Mouse (Mus musculus): ENCODE data around the gene Vmn2r32. TPM values are rescaled to one million over a fixed set of nuclear protein-coding genes. Genes with fewer than 3 reads are reported as not detected.
"Not testable (repeated sequence)": the region's sequence is repeated elsewhere in the genome, so short reads cannot be mapped to it uniquely, and the experiment has no call there.

The Vmn2r32 gene
- polyA plus RNA-seq (2012; rRNA removed) (not detected in 2 replicates), polyA plus RNA-seq (2014; fragmentation: Nextera tagmentation; extraction: Ambion mirVana) (not detected in 2 replicates)

DNA sequence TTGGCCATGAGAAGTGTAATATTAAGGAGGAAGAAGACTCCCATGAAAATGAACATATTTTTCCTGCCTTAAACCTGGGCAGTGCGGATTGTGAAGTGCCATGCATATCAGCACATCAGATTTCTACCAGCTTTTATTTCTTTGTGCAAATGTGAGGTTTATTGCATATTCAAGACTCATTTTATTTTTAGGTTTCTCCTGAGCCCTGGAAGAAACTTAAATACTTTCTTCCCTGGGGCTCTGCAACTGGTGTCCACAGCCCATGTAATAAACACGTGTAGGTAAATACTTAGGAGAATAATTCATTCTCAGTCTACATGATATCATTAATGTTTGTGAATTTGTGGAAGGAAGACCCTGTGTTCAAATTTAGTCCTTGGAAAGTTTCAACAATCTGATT lies at the start of gene Vmn2r32:
Vmn2r32 (minus strand) TSS at position 101 of the 400 bp plus-strand sequence.
- not testable (repeated sequence) for H3K9me3 ChIP-seq (ENCODE audit: control insufficient read depth, low read length); H3K4me1 ChIP-seq (replicated peaks; ENCODE audit: control insufficient read depth in 2 of 2, insufficient read depth in 2 of 2, low read length in 1 of 2); H3K27me3 ChIP-seq (ENCODE audit: control insufficient read depth, insufficient read depth, low read length); H3K36me3 ChIP-seq (replicated peaks; ENCODE audit: control insufficient read depth, insufficient read depth, low read depth); DNase-seq (ENCODE audit: low read depth in 3 of 3, low spot score in 3 of 3); H3K4me3 ChIP-seq (ENCODE audit: insufficient read depth in 1 of 2, low read depth in 2 of 2, low read length in 2 of 2); H3K27ac ChIP-seq; H3K4me2 ChIP-seq (ENCODE audit: low read depth); H3K9ac ChIP-seq (replicated peaks); ATAC-seq (ENCODE audit: insufficient read depth)
- no CpG with 5 or more reads among the region's 2 CpGs for WGBS (ENCODE audit: insufficient replicate concordance)

Other genes with a start within 250 kb of the Vmn2r32 start
- gene Vmn2r29, start 232.7 kb downstream of the Vmn2r32 start, polyA plus RNA-seq (2012; rRNA removed) = 0.04 and 0.11 TPM in 2 replicates
- not detected in 2 replicates for gene Vmn2r29, start 232.7 kb downstream of the Vmn2r32 start, polyA plus RNA-seq (2014; fragmentation: Nextera tagmentation; extraction: Ambion mirVana)
- 0.10 and 0.32 TPM in 2 replicates for gene Gm45844, start 201.7 kb downstream of the Vmn2r32 start, polyA plus RNA-seq (2012; rRNA removed)
- gene Gm45844, start 201.7 kb downstream of the Vmn2r32 start, polyA plus RNA-seq (2014; fragmentation: Nextera tagmentation; extraction: Ambion mirVana) = 0.51 and 0.75 TPM in 2 replicates
- 5.2 and 6.2 TPM in 2 replicates for gene Clcn4, start 179.2 kb downstream of the Vmn2r32 start, polyA plus RNA-seq (2012; rRNA removed)
- 10.2 and 10.7 TPM in 2 replicates for gene Clcn4, start 179.2 kb downstream of the Vmn2r32 start, polyA plus RNA-seq (2014; fragmentation: Nextera tagmentation; extraction: Ambion mirVana)
- not detected in 2 replicates for gene Vmn2r30, start 142.4 kb downstream of the Vmn2r32 start, polyA plus RNA-seq (2012; rRNA removed)
- not detected in 2 replicates for gene Vmn2r30, start 142.4 kb downstream of the Vmn2r32 start, polyA plus RNA-seq (2014; fragmentation: Nextera tagmentation; extraction: Ambion mirVana)
- gene Gm45783, start 105.4 kb downstream of the Vmn2r32 start, polyA plus RNA-seq (2012; rRNA removed) = not detected in 2 replicates
- not detected in 2 replicates for gene Gm45783, start 105.4 kb downstream of the Vmn2r32 start, polyA plus RNA-seq (2014; fragmentation: Nextera tagmentation; extraction: Ambion mirVana)
- not detected in 2 replicates for gene Vmn2r31, start 80.3 kb downstream of the Vmn2r32 start, polyA plus RNA-seq (2012; rRNA removed)
- not detected in 2 replicates for gene Vmn2r31, start 80.3 kb downstream of the Vmn2r32 start, polyA plus RNA-seq (2014; fragmentation: Nextera tagmentation; extraction: Ambion mirVana)
- gene Vmn2r33, start 86.8 kb upstream of the Vmn2r32 start, polyA plus RNA-seq (2012; rRNA removed) = not detected in 2 replicates
- gene Vmn2r33, start 86.8 kb upstream of the Vmn2r32 start, polyA plus RNA-seq (2014; fragmentation: Nextera tagmentation; extraction: Ambion mirVana) = not detected in 2 replicates
- not detected in 2 replicates for gene Vmn2r34, start 209.5 kb upstream of the Vmn2r32 start, polyA plus RNA-seq (2012; rRNA removed)
- gene Vmn2r34, start 209.5 kb upstream of the Vmn2r32 start, polyA plus RNA-seq (2014; fragmentation: Nextera tagmentation; extraction: Ambion mirVana) = not detected in 2 replicates